Mouse (Mus musculus) CD4-positive helper T cell, adult 2 months (primary cell): ENCODE measurements at regions not wholly inside any gene's neighbourhood (a gene's known extent, or its start where the extent isn't known, plus 50 kb on each side); places are given as distances from the start of the nearest gene placed in this dataset.

ENCODE experiments used
- DNase-seq: peaks from one replicate; pipeline ENCODE4 v3.0.0-alpha.2; 2012; ENCODE audit warnings: low read depth, missing footprints, low spot score

DNA sequence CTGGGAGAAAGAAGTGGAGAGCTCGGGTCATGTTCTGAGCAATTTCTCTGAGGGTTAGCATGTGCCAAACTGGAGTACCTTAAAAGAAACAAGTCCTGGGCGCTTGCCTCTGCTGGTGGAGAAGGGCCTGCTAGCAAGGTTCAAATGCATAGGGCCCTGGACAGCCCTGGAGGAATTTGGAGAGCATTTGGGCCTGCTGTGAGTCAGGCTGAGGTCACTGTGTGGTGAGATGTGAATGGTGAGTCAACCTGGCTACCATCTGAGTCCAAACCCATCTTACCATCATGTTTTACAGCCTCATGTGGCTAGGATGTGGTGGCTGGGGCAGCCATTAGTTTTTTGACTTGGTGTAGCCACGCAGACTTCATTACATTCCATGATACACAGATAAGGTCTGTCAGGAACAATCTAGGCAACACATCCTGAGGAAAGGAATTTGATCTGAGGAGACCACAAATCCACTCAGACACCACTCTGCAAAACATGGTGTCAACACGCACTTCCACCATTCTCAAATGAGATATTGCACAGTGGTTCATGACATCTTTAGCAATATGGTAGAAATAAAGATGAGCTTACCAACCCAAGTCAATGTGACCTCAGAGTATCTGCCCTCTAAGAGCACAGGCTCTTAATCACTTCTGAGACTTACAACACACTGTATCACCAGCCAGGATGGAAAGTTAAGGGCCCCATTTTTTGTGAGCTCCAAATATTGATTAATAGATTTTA, 83.1 kb downstream of the Thbs2 start:
- DNase-seq, result no peak

DNA sequence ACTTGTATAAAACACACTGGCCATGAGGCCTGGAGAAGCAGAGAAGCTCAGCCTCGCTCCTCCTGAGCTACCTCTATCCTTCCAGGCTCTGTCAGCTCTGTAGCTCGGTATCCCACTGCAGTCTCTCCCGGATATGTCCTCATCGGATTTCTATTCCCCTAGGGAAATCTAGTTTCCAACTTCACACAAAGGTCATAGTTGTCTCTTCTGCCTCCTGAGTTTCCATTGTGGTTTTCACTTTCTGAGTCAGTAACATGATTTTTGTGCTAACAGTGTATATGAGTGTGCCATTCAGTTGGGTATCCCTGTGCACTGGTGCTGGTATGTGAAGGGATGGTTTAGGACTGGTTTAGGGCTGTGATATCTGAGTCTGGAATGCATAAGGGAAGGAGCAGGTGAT, 85.2 kb downstream of the Thbs2 start:
- DNase-seq, result no peak

DNA sequence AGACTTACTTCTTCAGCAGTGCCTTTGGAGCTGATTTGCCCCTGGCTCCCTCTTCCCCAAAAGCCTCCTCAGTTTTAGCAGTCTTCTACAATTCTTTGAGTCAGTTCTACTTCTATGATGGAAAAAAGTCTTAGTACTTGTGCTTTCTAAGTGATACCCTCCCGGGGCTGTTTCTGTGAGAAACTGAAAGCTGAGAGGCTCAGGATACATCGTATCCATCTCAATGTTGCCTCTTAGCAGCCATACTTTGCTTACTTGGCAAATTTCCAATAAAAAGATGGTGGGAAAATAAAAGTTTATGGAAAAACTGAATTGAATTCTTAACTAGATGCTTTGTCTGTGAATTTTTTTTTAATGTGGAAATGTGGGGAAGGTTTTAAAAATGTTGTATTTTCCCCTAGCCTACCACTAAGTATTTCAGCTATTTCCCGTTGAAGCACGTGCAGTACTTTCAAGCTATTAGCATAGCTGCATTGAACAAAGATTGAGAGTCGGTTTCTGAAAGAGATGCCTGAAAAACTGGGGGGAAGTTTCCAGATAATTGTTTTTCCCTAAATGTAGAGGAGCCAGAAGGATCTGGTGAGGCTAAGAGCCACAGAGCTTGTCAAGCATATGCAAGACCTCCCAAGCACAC, 87.6 kb downstream of the Thbs2 start:
- DNase-seq, result no peak

DNA sequence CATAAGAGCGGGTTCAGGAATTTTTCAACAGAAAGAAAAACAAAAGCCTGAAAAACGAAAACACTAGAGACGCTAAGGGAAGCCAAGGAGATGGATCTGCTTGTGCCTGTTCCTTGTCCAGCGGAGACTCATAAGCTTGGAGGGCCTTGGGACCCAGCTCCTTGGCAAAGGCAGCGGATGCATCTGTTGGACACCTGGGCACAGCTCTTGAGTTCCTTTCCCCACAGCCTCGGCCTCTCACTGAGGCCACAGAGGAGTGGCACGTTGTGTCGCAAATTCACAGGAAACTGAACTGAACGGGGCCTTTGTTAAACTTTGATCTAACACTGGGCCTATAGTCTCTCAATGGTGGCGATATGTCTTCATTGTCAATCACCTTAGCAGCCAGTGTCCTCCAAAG, 94.4 kb downstream of the Thbs2 start:
- no peak for DNase-seq

DNA sequence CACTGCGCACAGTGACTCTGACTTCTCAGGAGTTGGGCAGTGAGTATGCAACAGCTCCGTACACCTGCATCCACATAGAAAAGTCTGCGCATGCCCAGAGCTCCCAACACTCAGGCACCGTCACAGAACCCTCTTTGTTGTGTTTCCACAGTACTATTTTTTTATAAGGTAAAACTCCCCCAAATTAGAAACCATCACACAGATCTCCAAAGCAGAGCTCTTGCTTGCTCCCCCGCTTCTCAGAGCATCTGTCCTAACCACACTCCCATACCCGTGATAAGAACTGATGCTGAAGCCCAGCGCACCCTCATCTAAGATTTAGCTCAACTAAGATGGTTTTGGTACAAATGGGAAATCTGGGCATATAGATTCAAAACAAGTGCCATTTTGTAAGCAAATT, 97.6 kb downstream of the Thbs2 start:
- no peak for DNase-seq

DNA sequence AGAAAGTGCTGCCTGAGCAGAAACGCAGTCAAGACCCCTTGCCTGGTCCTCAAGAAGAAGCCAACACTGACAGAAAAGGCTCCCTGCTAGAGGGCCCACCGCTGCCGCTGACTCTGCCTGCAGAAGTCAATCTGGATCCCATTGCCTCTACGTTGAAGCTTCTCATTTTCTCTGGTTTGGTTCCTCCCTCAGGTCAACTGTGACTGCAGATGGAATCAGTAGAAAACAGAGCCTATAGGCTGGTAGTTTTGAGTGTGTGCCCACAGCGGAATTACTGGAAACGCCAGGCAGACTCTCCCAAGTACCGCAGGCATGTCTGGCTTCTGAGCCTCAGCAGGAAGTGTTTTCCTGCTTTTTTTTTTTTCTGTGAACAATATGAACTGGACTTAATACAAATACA, 98.5 kb downstream of the Thbs2 start:
- no peak for DNase-seq

DNA sequence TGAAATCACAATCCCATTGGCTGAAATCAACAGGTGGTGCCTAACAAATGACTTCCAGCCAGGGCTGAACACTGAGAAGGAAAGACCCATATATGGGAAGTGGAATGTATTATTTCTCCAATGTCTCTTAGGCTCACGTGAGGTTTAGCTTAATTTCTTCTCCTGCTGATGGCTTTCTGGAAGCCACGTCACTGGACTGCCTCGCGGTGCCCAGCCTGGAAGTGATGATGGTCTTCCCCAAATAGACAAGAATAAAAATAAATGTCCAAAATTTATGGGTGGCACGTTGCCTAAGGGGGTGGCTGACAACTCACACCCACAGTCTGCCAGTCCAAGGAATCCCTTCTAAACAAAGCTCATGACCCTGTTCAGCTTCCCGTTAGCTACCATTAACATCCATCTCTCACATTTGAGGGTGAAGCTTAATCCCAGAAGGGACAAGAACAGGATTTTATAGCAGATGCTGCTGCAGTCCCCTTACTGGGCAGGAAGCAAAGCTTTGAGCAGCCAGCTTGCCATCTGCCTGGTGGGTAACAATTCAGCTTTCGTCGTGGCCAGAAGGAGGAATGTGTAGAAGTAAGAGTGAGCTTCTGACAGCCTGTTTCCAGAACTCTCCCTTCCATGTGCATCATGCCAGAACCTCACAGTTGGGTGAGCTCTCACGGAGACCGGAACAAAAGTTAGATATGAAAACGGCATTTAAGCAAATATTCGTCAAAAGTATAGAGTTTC, 105.8 kb downstream of the Thbs2 start:
- DNase-seq, result no peak

DNA sequence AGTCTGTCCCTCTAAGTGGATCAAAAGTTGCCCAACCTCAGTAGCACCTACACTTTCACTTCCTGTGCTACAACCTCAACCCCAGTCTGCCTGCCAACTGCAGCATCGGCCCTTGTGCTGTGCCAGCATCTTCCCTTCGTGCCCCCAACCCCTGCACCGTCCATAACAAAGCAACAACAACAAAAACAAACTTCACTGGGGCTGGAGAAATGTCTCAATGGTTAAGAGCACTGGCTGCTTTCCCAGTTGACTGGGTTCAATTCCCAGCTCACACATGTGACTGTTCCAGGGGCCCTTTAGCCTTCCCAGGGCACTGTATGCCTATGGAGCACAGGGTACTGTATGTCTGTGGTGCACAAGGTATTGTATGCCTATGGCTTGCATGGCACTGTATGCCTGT, 114.4 kb downstream of the Thbs2 start:
- no peak for DNase-seq

DNA sequence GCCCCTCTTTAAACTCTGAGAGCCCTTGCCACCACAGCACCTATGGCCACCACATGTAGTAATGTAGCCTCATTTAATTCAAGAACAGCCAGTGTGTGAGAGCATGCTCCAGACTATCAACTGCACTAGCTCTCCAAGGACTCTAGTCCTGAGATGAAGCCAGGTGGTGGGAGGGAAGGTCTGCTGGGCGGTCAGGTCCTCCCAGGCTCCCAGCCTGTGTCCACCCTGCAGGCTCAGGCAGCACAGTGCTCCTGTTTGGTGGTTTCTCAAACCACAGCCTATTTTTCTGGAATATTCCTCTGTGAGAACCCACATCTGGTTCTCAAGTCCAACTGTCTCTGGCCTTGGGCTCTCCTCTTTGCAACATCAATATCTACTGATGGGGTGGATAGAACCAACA, 115.3 kb downstream of the Thbs2 start:
- DNase-seq, result no peak

DNA sequence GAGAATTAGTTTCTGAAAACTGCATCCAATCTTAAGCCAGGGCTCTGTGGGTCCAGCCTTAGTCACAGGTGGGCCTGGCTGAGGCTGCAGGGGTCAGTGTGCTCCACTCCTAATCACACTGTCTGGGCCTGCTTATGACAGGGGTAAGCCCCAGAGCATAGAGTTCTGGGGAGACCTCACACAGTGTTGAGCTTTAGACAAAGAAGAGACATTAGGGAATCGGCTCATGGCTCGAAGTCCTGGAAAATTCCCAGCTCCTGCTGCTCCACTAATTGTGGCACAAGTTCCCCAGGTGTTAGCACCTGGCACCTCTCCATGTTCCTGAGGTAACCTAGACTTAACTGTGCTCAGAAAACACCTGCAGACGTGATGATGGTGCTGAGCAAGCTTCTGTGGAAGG, 115.8 kb downstream of the Thbs2 start:
- DNase-seq, result no peak

DNA sequence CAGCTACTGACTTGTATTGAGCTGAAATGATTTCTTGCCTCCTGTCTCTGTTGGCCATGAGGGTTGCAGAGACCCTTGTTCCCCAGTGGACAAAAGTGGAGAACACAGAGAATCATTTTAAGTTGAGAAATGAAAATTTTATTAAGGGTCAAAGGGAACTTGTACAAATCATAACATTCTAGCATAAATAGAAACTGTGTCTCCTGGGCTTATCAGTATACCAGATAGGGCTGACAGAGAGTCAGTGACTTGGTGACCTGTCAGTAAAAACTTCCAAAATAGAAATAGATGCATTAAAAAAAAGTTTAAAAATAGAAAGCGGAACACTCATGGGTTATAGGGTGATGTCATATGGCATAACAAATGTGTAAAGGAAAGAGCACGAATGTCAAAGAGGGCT, 117.9 kb downstream of the Thbs2 start:
- DNase-seq, result no peak

DNA sequence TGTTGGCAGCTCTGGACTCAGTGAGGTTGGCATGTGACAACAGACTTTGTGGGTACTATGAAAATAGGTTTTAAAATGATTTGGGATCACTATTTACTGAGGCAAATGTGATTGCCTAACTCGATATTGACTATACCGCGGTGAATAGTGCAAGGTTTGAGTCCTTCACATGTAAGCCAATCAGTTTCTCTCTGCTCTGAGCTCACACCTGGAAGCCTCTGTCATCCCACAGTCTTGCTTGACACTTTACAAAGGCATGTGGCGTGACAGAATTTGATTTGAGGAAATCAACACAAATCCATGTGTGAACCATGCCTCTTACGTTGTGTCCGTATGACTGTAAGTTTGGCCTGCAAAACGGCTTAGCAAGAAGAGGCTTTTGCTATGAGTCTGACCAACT, 122.9 kb downstream of the Thbs2 start:
- DNase-seq, result no peak

DNA sequence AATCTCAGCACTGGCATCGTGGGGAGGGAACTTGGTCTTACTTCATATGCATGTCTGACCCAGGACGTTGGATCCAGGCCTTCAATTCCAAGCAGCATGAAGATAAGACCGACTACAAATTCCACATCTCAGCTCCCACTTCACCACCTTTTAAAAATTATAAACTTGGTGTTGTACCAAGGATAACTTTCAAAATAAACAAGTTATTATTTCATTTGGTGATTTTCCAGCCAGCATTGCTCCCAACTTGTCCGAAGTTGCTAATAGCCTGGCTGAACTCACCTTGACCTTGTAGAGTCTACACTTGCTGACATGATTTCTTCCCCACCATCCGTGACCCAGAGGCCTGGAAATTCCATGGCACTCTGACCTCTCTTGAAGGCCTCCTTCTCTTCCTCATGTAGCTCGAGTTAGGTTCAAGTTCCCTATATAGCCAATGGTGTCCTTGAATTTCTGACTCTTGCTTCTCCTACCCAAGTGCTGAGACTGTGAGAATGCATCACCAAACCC, 123.7 kb downstream of the Thbs2 start:
- DNase-seq, result no peak

DNA sequence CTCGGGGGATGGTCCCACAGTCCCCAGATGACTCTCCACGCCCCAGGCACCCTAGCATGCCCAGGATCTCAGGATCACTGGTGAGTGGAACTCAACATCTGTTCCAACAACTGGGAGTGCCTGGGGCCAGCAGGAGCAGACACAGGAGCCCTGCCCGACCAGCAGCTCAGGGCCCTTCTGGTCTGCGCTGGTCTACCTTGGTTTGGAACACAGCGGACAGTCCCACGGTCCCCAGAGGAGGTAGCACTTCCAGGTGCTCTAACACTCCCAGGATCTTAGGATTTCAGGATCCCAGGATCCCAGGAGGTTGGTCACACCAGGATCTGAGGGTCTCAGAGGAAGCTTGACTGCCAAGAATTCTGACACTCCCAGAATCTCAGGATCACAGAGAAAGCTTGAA, 131.8 kb downstream of the Thbs2 start:
- no peak for DNase-seq

DNA sequence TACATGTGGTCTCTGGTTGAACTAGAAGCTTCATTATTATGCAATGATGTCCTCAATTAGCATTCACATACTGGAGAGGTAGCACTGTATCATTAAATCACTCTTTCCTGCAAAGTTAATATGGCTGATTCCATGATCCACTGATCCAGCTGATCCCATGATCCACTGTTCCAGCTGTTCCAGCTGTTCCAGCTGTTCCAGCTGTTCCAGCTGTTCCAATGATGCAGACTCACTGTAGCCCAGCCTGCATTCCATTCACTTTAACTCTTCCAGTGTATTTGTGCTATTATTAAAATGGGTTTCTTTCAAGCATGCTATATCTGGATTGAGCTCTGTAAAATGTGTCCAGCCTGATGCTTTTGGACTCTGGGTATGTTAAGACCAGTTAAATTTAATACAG, 136.8 kb downstream of the Thbs2 start:
- DNase-seq, result no peak

DNA sequence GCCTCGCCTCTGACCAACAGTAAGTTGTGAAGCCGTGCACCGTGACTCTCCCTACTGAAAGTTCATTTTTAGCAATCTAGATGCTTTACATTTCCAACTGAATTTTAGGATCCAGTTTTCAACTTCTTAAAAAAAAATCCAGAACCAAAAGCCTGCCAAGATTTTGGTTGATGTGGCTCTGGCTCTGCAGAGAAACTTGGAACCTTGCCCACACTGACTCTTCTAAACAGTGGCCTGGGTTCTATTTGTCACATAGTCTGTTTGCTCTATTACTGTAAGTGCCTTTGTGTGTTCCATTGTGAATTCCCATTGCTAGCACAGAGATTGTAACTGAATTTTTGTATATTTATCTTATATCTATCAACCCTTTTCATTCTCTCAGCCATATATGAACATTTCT, 140.8 kb downstream of the Thbs2 start:
- DNase-seq, result no peak

DNA sequence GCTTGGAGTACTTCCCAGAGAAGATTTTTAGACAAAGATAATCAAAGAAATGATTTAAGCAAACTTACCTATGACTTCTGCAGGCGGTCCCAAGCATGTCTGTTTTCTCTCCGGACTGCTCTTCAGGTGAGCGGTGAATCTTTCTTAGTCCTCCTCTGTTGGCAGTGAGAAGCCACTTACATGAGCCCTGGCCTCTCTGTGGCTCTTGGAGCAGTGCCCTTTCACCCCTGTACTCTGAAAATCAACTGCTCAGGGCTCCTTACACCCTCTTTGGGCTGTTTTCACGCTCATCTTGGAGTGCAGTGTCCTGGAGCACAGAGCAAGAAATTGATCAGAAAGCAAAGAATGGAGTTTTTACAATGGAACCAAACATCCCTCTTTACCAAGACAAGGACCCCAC, 142.0 kb downstream of the Thbs2 start:
- DNase-seq, result no peak

DNA sequence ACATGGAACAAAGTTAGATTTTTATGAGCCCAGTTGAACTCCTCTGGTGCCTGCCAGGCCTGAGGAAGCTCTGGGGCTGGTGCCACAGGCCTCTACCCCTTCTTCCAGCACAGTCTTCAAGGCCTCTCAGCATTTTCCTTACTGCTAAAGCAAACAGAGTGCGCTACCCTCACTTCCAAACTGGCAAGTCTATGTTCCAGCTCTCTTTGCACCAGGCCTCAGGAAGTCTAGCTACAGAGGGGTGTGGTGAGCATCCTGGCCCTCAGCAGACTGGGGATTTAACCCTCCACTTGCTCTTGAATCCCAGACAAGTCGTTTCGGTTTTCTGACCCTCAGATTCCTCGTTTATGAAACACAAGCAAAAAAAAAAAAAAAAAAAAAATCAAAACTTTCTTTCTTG, 142.4 kb downstream of the Thbs2 start:
- no peak for DNase-seq

DNA sequence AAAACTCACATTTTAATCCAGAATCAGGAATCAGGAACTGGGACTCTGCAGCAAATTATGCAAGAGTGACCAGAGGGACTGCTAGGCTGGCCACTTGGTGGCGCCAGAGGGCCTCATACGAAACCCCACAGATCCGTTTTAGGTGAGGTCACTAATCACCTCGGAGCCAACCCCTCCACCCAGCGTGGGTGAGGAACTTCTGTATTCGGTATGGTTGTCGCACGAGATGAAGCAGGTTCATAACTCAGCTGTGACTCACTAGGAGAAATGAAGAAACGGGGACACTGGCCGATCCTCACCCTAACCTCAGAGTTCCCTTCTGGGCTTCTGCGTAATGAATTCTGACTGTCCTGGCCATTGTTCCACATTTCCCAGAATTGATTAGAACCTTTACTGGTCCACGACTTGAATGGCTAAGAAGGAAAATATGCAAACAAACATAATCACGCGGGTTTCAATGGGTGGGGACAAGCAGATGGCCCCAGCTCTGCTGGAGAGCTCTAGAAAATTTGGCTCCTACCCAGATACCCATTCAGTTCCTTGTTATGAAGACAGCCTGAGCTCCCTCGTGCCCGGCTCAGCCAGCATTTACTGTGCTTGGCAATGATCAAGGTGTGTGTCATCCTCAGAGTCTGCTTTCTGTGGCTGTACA, 148.1 kb downstream of the Thbs2 start:
- DNase-seq, result no peak

DNA sequence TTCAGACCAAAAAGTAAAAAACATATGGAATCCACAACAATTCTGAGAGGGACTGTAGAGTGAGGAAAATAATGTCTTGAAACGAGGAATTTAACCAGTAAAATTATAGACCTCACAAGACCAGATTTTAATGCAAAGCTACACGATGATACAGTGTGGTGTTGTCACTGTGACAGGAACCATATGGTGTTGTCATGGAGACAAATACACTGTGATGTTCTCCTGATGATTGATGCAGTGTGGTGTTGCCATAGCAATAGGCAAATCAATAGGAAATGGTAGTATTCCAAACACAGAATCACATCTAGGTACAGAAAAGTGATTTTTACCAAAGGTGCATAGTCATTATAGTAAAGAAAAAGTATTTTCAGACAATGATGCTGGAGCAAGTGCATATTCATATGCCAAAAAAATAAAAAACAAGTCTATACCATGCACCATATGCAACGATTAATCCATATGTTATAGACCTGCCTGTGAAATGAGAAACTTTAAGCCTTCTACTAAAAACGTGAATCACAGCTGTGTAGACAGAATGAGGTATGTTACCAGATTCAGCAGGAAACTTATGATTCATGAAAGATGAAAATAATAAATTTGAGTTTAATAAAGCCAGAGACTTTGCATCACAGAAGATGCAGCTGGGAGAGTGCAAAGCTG, 149.6 kb downstream of the Thbs2 start:
- DNase-seq, result no peak

DNA sequence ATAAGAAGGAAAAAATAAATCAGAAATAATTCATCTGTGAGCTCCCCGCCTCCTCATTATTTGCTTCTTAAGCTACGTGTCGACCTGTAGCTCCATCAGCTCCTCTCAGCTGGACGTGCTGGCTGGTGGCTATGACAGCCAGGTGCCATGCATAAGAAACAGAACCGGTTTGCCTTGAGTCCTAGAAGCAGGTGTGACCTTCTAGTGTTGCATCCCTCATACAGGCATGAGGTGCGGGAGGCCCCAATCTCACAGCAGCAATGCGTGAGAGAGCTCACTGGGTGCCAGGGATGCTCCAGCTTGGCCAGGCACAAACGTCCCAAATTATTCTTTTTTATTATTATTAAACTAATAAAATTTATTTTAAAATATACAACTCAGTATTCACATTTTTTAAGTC, 153.0 kb downstream of the Thbs2 start:
- no peak for DNase-seq
